Mouse (Mus musculus) cortical plate, adult 2 months (tissue): ENCODE measurements around the gene Clec2i.
"Not testable (repeated sequence)": the region's sequence is repeated elsewhere in the genome, so short reads cannot be mapped to it uniquely, and the experiment has no call there.

Source experiments
- CTCF ChIP-seq: fragments of 200-500 bp; IDR thresholded peaks from 2 replicates; pipeline ENCODE4 v1.5.1; 2011; ENCODE audit warnings: mild to moderate bottlenecking, control low read depth, low read length; ENCODE audit not compliant: insufficient read depth; ENCODE audit errors: extremely low read depth
- POLR2A ChIP-seq: fragments of 200-500 bp; IDR thresholded peaks from 2 replicates; pipeline ENCODE4 v1.6.1; 2011; ENCODE audit warnings: mild to moderate bottlenecking, low read length, control low read depth; ENCODE audit not compliant: insufficient read depth; ENCODE audit errors: extremely low read depth

DNA sequence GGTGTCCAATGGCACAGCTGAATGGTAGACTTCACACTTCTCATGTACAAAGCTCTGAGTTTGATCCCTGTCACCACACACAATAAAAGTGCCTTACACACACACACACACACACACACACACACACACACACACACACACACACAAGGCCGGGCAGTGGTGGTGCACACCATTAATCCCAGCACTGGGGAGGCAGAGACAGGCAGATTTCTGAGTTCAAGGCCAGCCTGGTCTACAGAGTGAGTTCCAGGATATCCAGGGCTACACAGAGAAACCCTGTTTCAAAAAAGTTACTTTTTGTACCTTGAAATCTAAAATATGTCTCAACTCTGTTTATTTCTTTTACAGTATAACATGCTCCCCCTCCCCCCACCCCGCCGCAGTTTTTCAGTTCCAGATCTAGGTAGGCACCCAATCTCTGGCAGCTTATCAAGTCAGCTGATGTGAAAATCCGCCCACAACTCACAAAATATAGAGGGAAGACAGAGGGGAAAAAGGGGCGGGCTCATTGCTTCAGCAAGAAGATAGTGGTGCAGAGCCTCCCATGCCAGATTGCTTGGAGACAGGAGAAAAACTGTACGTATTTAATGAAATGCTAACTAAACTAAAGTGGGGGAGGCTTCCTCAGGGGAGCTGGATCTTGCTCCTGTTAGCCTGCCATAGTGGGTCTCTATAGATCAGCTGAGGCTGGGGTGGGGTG lies at the start of gene Clec2i:
- not testable (repeated sequence) for TF ChIP-seq POLR2A, CTCF
